Mouse (Mus musculus): ENCODE measurements around the gene Olfr713. TPM values are rescaled to one million over a fixed set of nuclear protein-coding genes. Genes with fewer than 3 reads are reported as not detected.

Gene Olfr713
- polyA plus RNA-seq, 1 experiment from 2014 or later = not detected

- no peak for ATAC-seq (ENCODE audit: insufficient read depth, low FRiP score)
- no peaks in the 10 kb centered on the region for H3K4me1 ChIP-seq (ENCODE audit: control insufficient read depth, insufficient read depth, low read length)
- H3K9me3 ChIP-seq (replicated peaks; ENCODE audit: control insufficient read depth, low read length) = no peaks in the 10 kb centered on the region
- H3K27me3 ChIP-seq (ENCODE audit: control insufficient read depth, insufficient read depth, low read length) = no peaks in the 10 kb centered on the region
- WGBS = 41% methylated on average over 3 of the region's 3 CpGs
- H3K9ac ChIP-seq (ENCODE audit: low read length) = no peak overlapping the region
- no peak overlapping the region for H3K27ac ChIP-seq (ENCODE audit: low read length)
- H3K36me3 ChIP-seq (ENCODE audit: control insufficient read depth, insufficient read depth, low read length) = no peaks in the 10 kb centered on the region
- no peak overlapping the region for H3K4me3 ChIP-seq (replicated peaks; ENCODE audit: low read length)
- no peak overlapping the region for H3K4me2 ChIP-seq (ENCODE audit: low read depth, low read length)
Measured at GRCm38 (mm10) chr7:107047578-107047977, 16.6 kb downstream of the Olfr713 start.

GRCm38 (mm10) chr7:107070681-107071080 is 39.7 kb downstream of the Olfr713 start, which contains the start of gene Olfr714:
TSS of gene Olfr714 (plus strand) at chr7:107070981.
- Histone ChIP-seq H3K27me3 (ENCODE audit: control insufficient read depth, insufficient read depth, low read length) (no peaks in the 10 kb centered on the region), H3K4me2 (ENCODE audit: low read depth, low read length) (no peak within 1 kb of the TSS), H3K4me3 (replicated peaks; ENCODE audit: low read length) (no peak within 1 kb of the TSS), H3K36me3 (ENCODE audit: control insufficient read depth, insufficient read depth, low read length) (no peaks in the 10 kb centered on the region), H3K9ac (ENCODE audit: low read length) (no peak within 1 kb of the TSS), H3K9me3 (replicated peaks; ENCODE audit: control insufficient read depth, low read length) (no peaks in the 10 kb centered on the region), H3K27ac (ENCODE audit: low read length) (no peak within 1 kb of the TSS), H3K4me1 (ENCODE audit: control insufficient read depth, insufficient read depth, low read length) (no peaks in the 10 kb centered on the region)
- WGBS = 85% methylated on average over 2 of the region's 2 CpGs
- no peak for ATAC-seq (ENCODE audit: insufficient read depth, low FRiP score)

Other genes with a start within 250 kb of the Olfr713 start
- not detected in 2 replicates for gene Olfr699, start 238.0 kb upstream of the Olfr713 start, polyA plus RNA-seq (2015; fragmentation: Nextera tagmentation; extraction: Ambion mirVana)
- gene Olfr700, start 222.3 kb upstream of the Olfr713 start, polyA plus RNA-seq (2015; fragmentation: Nextera tagmentation; extraction: Ambion mirVana) = not detected in 2 replicates
- gene Olfr701, start 217.0 kb upstream of the Olfr713 start, polyA plus RNA-seq (2015; fragmentation: Nextera tagmentation; extraction: Ambion mirVana) = not detected in 2 replicates
- not detected in 2 replicates for gene Olfr702, start 197.3 kb upstream of the Olfr713 start, polyA plus RNA-seq (2015; fragmentation: Nextera tagmentation; extraction: Ambion mirVana)
- not detected in 2 replicates for gene Olfr703, start 187.8 kb upstream of the Olfr713 start, polyA plus RNA-seq (2015; fragmentation: Nextera tagmentation; extraction: Ambion mirVana)
- gene Olfr704, start 168.0 kb upstream of the Olfr713 start, polyA plus RNA-seq (2015; fragmentation: Nextera tagmentation; extraction: Ambion mirVana) = not detected in 2 replicates
- not detected in 2 replicates for gene Olfr705, start 154.3 kb upstream of the Olfr713 start, polyA plus RNA-seq (2015; fragmentation: Nextera tagmentation; extraction: Ambion mirVana)
- gene Olfr706, start 143.0 kb upstream of the Olfr713 start, polyA plus RNA-seq (2015; fragmentation: Nextera tagmentation; extraction: Ambion mirVana) = not detected in 2 replicates
- gene Olfr707, start 129.9 kb upstream of the Olfr713 start, polyA plus RNA-seq (2015; fragmentation: Nextera tagmentation; extraction: Ambion mirVana) = not detected in 2 replicates
- gene Olfr1532-ps1, start 123.2 kb upstream of the Olfr713 start, polyA plus RNA-seq (2015; fragmentation: Nextera tagmentation; extraction: Ambion mirVana) = not detected in 2 replicates
- not detected in 2 replicates for gene Olfr709-ps1, start 99.0 kb upstream of the Olfr713 start, polyA plus RNA-seq (2015; fragmentation: Nextera tagmentation; extraction: Ambion mirVana)
- not detected in 2 replicates for gene Olfr710, start 82.9 kb upstream of the Olfr713 start, polyA plus RNA-seq (2015; fragmentation: Nextera tagmentation; extraction: Ambion mirVana)
- gene Olfr6, start 67.2 kb upstream of the Olfr713 start, polyA plus RNA-seq (2015; fragmentation: Nextera tagmentation; extraction: Ambion mirVana) = not detected in 2 replicates
- gene Olfr711, start 55.7 kb upstream of the Olfr713 start, polyA plus RNA-seq (2015; fragmentation: Nextera tagmentation; extraction: Ambion mirVana) = not detected in 2 replicates
- not detected in 2 replicates for gene Olfr2, start 25.1 kb upstream of the Olfr713 start, polyA plus RNA-seq (2015; fragmentation: Nextera tagmentation; extraction: Ambion mirVana)
- not detected in 2 replicates for gene Olfr714, start 39.8 kb downstream of the Olfr713 start, polyA plus RNA-seq (2015; fragmentation: Nextera tagmentation; extraction: Ambion mirVana)
- gene Olfr17, start 62.0 kb downstream of the Olfr713 start, polyA plus RNA-seq (2015; fragmentation: Nextera tagmentation; extraction: Ambion mirVana) = not detected in 2 replicates
- gene Olfr715b, start 79.2 kb downstream of the Olfr713 start, polyA plus RNA-seq (2015; fragmentation: Nextera tagmentation; extraction: Ambion mirVana) = not detected in 2 replicates
- gene Olfr715, start 99.9 kb downstream of the Olfr713 start, polyA plus RNA-seq (2015; fragmentation: Nextera tagmentation; extraction: Ambion mirVana) = not detected in 2 replicates
- gene Olfr716, start 107.2 kb downstream of the Olfr713 start, polyA plus RNA-seq (2015; fragmentation: Nextera tagmentation; extraction: Ambion mirVana) = not detected in 2 replicates
- not detected in 2 replicates for gene Nlrp14, start 135.8 kb downstream of the Olfr713 start, polyA plus RNA-seq (2015; fragmentation: Nextera tagmentation; extraction: Ambion mirVana)
- not detected in 2 replicates for gene Rbmxl2, start 178.3 kb downstream of the Olfr713 start, polyA plus RNA-seq (2015; fragmentation: Nextera tagmentation; extraction: Ambion mirVana)

Data from stomach, embryonic 16.5 days (tissue).